Mouse (Mus musculus): ENCODE measurements around the gene Gm8297.
"Not testable (repeated sequence)": the region's sequence is repeated elsewhere in the genome, so short reads cannot be mapped to it uniquely, and the experiment has no call there.

The Gm8297 gene

DNA sequence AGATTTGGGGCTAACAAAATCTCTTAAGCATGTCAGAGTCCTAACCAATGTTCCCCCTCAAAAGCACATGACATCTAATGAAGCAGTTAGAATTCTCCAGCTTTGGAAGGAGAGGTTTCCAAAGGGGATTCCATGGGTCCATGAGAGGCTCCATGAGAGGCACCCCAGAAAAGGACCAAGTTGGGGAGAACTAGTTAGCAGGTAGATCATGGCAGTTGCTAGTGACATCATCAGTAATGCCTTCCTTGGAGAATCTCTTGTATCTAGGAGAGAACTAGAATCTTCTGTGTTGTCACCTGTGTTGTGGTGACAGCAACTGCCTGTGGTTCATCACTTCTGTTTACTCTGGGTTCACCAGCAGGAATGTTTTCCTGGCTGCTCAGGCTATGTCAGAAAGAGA lies at the start of gene Gm8297:
Gene Gm8297, plus strand, starts transcription at position 301 of the 400 bp plus-strand sequence.
- not testable (repeated sequence) for DNase-seq (ENCODE audit: low spot score)

DNA sequence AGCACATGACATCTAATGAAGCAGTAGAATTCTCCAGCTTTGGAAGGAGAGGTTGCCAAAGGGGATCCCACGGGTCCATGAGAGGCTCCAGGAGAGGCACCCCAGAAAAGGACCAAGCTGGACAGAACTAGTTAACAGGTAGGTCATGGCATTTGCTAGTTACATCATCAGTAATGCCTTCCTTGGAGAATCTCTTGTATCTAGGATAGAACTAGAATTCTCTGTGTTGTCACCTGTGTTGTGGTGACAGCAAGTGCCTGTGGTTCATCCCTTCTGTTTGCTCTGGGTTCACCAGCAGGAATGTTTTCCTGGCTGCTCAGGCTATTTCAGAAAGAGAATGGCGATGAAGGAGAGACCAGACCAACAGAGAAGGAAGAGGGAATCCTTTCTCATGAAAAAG lies 31.9 kb downstream of the Gm8297 start, which contains the start of gene Gm3298:
Gene Gm3298, plus strand, starts transcription at position 301 of the 400 bp plus-strand sequence.
- DNase-seq (ENCODE audit: low spot score) = not testable (repeated sequence)
